Comparison of ENCODE assay signal across 23 mouse cellular contexts in genomic region chr1:35968489-35968888, GRCm38 (mm10).
DNase-seq lines count a peak whose midpoint lies in the region; ATAC-seq and TF ChIP-seq lines count a peak whose summit lies in the region.
"Had no signal": no experiment of that assay in that cellular context is flagged by ENCODE, and none has a peak within 500 bp of the region (broad histone marks: within the 10 kb centered on the region; RNA-seq: fewer than 3 reads in every experiment).

No protein-coding gene starts in this region.

- peaks cover 6% of the 10 kb centered on the region for H3K4me1 ChIP-seq in lung, embryonic 15.5 days
- H3K4me1 ChIP-seq in lung, adult 2 months (ENCODE audit: control insufficient read depth, insufficient read depth, low read length): no peaks in the 10 kb centered on the region
- H3K4me1 ChIP-seq in embryonic facial prominence, embryonic 10.5 days: peaks cover 36% of the 10 kb centered on the region
- H3K4me1 ChIP-seq in embryonic facial prominence, embryonic 15.5 days: peaks cover 28% of the 10 kb centered on the region
- peaks cover 16% of the 10 kb centered on the region for H3K4me1 ChIP-seq in limb, embryonic 15.5 days
- H3K4me1 ChIP-seq in kidney, embryonic 14.5 days (ENCODE audit: control insufficient read depth, insufficient read depth, low read length): no peaks in the 10 kb centered on the region
- H3K4me1 ChIP-seq: hindbrain, embryonic 15.5 days had no signal

- TF ChIP-seq POLR2A in lung, adult 2 months (IDR thresholded peaks at IDR 0.05; ENCODE audit: borderline replicate concordance, extremely low read depth, low read depth, low read length): no peak

- no peak for TF ChIP-seq CTCF in lung, adult 2 months (IDR thresholded peaks at IDR 0.05; ENCODE audit: insufficient read depth, low read length)

- no peaks in the 10 kb centered on the region for H3K9me3 ChIP-seq in lung, embryonic 15.5 days
- H3K9me3 ChIP-seq in embryonic facial prominence, embryonic 10.5 days: peaks cover 6% of the 10 kb centered on the region
- H3K9me3 ChIP-seq in embryonic facial prominence, embryonic 15.5 days (replicated peaks): no peaks in the 10 kb centered on the region
- 0 out of 2 replicates have a peak, but pooled peaks cover 3% of the 10 kb centered on the region for H3K9me3 ChIP-seq in limb, embryonic 15.5 days
- peaks cover 7% of the 10 kb centered on the region for H3K9me3 ChIP-seq in kidney, embryonic 14.5 days (ENCODE audit: control insufficient read depth, low read length)

- H3K27me3 ChIP-seq in lung, embryonic 15.5 days: no peaks in the 10 kb centered on the region
- H3K27me3 ChIP-seq in embryonic facial prominence, embryonic 10.5 days (replicated peaks; ENCODE audit: low read depth, poor library complexity, severe bottlenecking): no peaks in the 10 kb centered on the region
- H3K27me3 ChIP-seq in embryonic facial prominence, embryonic 15.5 days: no peaks in the 10 kb centered on the region
- no peaks in the 10 kb centered on the region for H3K27me3 ChIP-seq in limb, embryonic 15.5 days
- H3K27me3 ChIP-seq in kidney, embryonic 14.5 days (ENCODE audit: control insufficient read depth, insufficient read depth, low read length): no peaks in the 10 kb centered on the region
- H3K27me3 ChIP-seq: CH12.LX; heart, embryonic 13.5 days; hindbrain, embryonic 15.5 days had no signal

- DNase-seq in lung, adult 2 months: no peak
- no peak for DNase-seq in embryonic facial prominence, embryonic 10.5 days (ENCODE audit: low spot score)
- DNase-seq in kidney, adult 9 months: no peak
- DNase-seq: adrenal gland, adult 8-10 months; B cell, adult 2 months; cerebellum, adult 2 months; cerebellum, postnatal 14 days; heart, postnatal 10 days; kidney, adult 2 months; kidney, postnatal 14 days; spleen, adult 18-20 months had no signal

- no peaks in the 10 kb centered on the region for H3K36me3 ChIP-seq in lung, embryonic 15.5 days
- H3K36me3 ChIP-seq in embryonic facial prominence, embryonic 10.5 days (replicated peaks): no peaks in the 10 kb centered on the region
- no peaks in the 10 kb centered on the region for H3K36me3 ChIP-seq in embryonic facial prominence, embryonic 15.5 days
- no peaks in the 10 kb centered on the region for H3K36me3 ChIP-seq in limb, embryonic 15.5 days
- H3K36me3 ChIP-seq in kidney, embryonic 14.5 days (ENCODE audit: control insufficient read depth, insufficient read depth, low read length): no peaks in the 10 kb centered on the region
- H3K36me3 ChIP-seq: heart, embryonic 13.5 days; hindbrain, embryonic 15.5 days had no signal

- H3K27ac ChIP-seq in lung, embryonic 15.5 days: peak overlapping the region; percentile 50; the same call in 1 of the 2 replicates
- H3K27ac ChIP-seq in embryonic facial prominence, embryonic 10.5 days (replicated peaks): 0 out of 2 replicates have a peak overlapping the region, but pooled peaks have one; percentile 40
- 0 out of 2 replicates have a peak overlapping the region, but pooled peaks have one; percentile 34 for H3K27ac ChIP-seq in embryonic facial prominence, embryonic 15.5 days (replicated peaks)
- peak overlapping the region; percentile 65; the same call in 1 of the 2 replicates for H3K27ac ChIP-seq in limb, embryonic 15.5 days
- H3K27ac ChIP-seq in kidney, embryonic 14.5 days (ENCODE audit: low read depth, low read length): no peak overlapping the region
- H3K27ac ChIP-seq: heart, embryonic 13.5 days; hindbrain, embryonic 15.5 days had no signal

- H3K4me2 ChIP-seq in lung, embryonic 15.5 days: no peak overlapping the region
- no peak overlapping the region for H3K4me2 ChIP-seq in embryonic facial prominence, embryonic 15.5 days (replicated peaks)
- H3K4me2 ChIP-seq in limb, embryonic 15.5 days: no peak overlapping the region
- no peak overlapping the region for H3K4me2 ChIP-seq in kidney, embryonic 14.5 days (replicated peaks; ENCODE audit: low read depth, low read length)
- H3K4me2 ChIP-seq: heart, embryonic 13.5 days; hindbrain, embryonic 15.5 days; liver, embryonic 11.5 days had no signal

- H3K9ac ChIP-seq in lung, embryonic 15.5 days: no peak overlapping the region
- H3K9ac ChIP-seq in embryonic facial prominence, embryonic 15.5 days: no peak overlapping the region
- no peak overlapping the region for H3K9ac ChIP-seq in limb, embryonic 15.5 days
- no peak overlapping the region for H3K9ac ChIP-seq in kidney, embryonic 14.5 days (ENCODE audit: low read depth, low read length)
- H3K9ac ChIP-seq: hindbrain, embryonic 15.5 days had no signal

- H3K4me3 ChIP-seq in lung, embryonic 15.5 days: no peak overlapping the region
- no peak overlapping the region for H3K4me3 ChIP-seq in lung, adult 2 months (replicated peaks; ENCODE audit: extremely low read depth, low read depth, low read length)
- no peak overlapping the region for H3K4me3 ChIP-seq in embryonic facial prominence, embryonic 10.5 days
- H3K4me3 ChIP-seq in embryonic facial prominence, embryonic 15.5 days (replicated peaks): no peak overlapping the region
- no peak overlapping the region for H3K4me3 ChIP-seq in limb, embryonic 15.5 days
- H3K4me3 ChIP-seq in kidney, embryonic 14.5 days (ENCODE audit: low read length): no peak overlapping the region
- H3K4me3 ChIP-seq: heart, embryonic 13.5 days; hindbrain, embryonic 15.5 days had no signal

- no peak for ATAC-seq in lung, embryonic 15.5 days (ENCODE audit: borderline replicate concordance, extremely low read depth, low FRiP score, low TSS enrichment)
- no peak for ATAC-seq in embryonic facial prominence, embryonic 15.5 days (ENCODE audit: insufficient number of reproducible peaks, low FRiP score, low TSS enrichment, low read depth)
- ATAC-seq in limb, embryonic 15.5 days (ENCODE audit: insufficient number of reproducible peaks, low FRiP score, low TSS enrichment, low read depth): no peak
- ATAC-seq in kidney, embryonic 14.5 days (ENCODE audit: low FRiP score, low TSS enrichment): no peak
- no peak for ATAC-seq in CD4-positive, CD25-positive, alpha-beta regulatory T cell, adult 4 months
- ATAC-seq: forebrain, embryonic 14.5 days; inflammation-experienced regulatory T-cells, adult 6 months; midbrain, embryonic 16.5 days had no signal
